Mouse (Mus musculus) heart, embryonic 15.5 days (tissue): ENCODE data around the gene Plaur. TPM values are rescaled to one million over a fixed set of nuclear protein-coding genes. Genes with fewer than 3 reads are reported as not detected.

Experiments used
- ATAC-seq: fragments of 200-750 bp; cut with Nextera tagmentation; replicated peaks from 2 replicates; pipeline ENCODE4 v1.8.0; 2017; ENCODE audit warnings: low read depth, moderate TSS enrichment; ENCODE audit not compliant: insufficient number of reproducible peaks, insufficient read depth, low FRiP score
- H3K27ac ChIP-seq: fragments of 300-500 bp; sonication (generic); 2 replicates; pipeline ENCODE4 v1.5.1; 2015; ENCODE audit warnings: mild to moderate bottlenecking, inconsistent platforms
- H3K27me3 ChIP-seq: fragments of 300-500 bp; sonication (generic); 2 replicates; pipeline ENCODE4 v1.6.1; 2015; ENCODE audit warnings: inconsistent platforms
- H3K36me3 ChIP-seq: fragments of 300-500 bp; sonication (generic); 2 replicates; pipeline ENCODE4 v1.6.1; 2015; ENCODE audit warnings: mild to moderate bottlenecking, inconsistent platforms
- H3K4me1 ChIP-seq: fragments of 300-500 bp; sonication (generic); replicated peaks from 2 replicates; pipeline ENCODE4 v1.6.1; 2015; ENCODE audit warnings: inconsistent platforms
- H3K4me2 ChIP-seq: fragments of 300-500 bp; sonication (generic); 2 replicates; pipeline ENCODE4 v1.6.1; 2015; ENCODE audit warnings: inconsistent platforms, mild to moderate bottlenecking, moderate library complexity
- H3K4me3 ChIP-seq: fragments of 300-500 bp; sonication (generic); 2 replicates; pipeline ENCODE4 v1.5.1; 2015; ENCODE audit warnings: mild to moderate bottlenecking, inconsistent platforms
- H3K9ac ChIP-seq: fragments of 300-500 bp; sonication (generic); 2 replicates; pipeline ENCODE4 v1.6.1; 2015; ENCODE audit warnings: mild to moderate bottlenecking, inconsistent platforms
- H3K9me3 ChIP-seq: fragments of 300-500 bp; sonication (generic); replicated peaks from 2 replicates; pipeline ENCODE4 v1.6.1; 2016; ENCODE audit warnings: inconsistent platforms
- WGBS: fragments of 180-500 bp; shearing (Covaris S2); methylation state at CpG from one replicate; pipeline ENCODE4 v1.1.7; 2015; ENCODE audit warnings: mixed read lengths; 5-methylcytosine and 5-hydroxymethylcytosine counted together
- polyA plus RNA-seq: library from polyadenylated mRNA; unstranded; fragments of >200 nt; fragmentation: Nextera tagmentation; extraction: Ambion mirVana; gene quantifications from 2 replicates; pipeline ENCODE4 v1.2.1, GENCODE M21; 2015

Gene Plaur
- polyA plus RNA-seq, 1 experiment from 2014 or later, result 8.2 TPM

DNA sequence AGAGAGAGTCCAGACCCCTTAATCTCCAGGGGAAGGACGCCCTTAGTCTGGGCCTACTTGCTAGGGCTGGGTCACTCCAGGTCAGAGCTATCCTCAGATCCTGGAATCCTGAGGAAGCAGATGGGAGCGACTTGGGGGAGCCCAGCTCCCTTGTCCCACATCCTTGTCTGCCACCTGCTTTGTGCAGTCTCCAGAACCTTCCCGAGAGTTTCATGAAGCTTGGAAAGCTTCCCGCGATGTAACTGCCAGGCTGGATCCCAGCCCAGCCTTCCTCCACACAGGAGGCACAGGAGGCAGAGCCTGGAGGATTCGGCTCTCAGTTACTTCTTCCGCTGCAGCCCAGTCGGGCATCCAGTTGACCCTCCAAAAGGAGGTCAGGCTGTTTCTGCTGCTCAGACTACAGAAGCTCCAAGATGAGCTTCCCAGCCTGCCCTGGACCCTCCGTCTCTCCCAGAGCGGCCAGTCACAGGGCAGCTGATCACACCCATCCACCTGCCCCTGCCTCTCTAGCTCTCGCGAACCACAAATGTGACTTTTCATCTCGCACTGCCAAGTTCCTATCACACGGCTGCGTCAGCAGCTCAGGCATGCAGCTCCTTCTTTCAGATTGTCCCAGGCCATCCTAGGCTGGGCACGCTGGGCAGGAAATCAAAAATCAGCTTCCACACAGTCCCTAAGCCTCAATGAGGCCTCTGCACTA is 32.7 kb upstream of the Plaur start:
- peaks cover 22% of the 10 kb centered on the region for H3K4me1 ChIP-seq
- peak overlapping the region; percentile 16; the same call in 1 of the 2 replicates for H3K9ac ChIP-seq
- no peaks in the 10 kb centered on the region for H3K36me3 ChIP-seq
- ATAC-seq, result peak; percentile 56; the same call in 1 of the 2 replicates
- H3K4me3 ChIP-seq, result no peak overlapping the region
- H3K27ac ChIP-seq, result peak overlapping the region; percentile 68
- peaks cover 24% of the 10 kb centered on the region for H3K27me3 ChIP-seq
- WGBS, result 40% methylated on average over 16 of the region's 16 CpGs
- peak overlapping the region; percentile 18; the same call in 1 of the 2 replicates for H3K4me2 ChIP-seq
- H3K9me3 ChIP-seq, result no peaks in the 10 kb centered on the region

DNA sequence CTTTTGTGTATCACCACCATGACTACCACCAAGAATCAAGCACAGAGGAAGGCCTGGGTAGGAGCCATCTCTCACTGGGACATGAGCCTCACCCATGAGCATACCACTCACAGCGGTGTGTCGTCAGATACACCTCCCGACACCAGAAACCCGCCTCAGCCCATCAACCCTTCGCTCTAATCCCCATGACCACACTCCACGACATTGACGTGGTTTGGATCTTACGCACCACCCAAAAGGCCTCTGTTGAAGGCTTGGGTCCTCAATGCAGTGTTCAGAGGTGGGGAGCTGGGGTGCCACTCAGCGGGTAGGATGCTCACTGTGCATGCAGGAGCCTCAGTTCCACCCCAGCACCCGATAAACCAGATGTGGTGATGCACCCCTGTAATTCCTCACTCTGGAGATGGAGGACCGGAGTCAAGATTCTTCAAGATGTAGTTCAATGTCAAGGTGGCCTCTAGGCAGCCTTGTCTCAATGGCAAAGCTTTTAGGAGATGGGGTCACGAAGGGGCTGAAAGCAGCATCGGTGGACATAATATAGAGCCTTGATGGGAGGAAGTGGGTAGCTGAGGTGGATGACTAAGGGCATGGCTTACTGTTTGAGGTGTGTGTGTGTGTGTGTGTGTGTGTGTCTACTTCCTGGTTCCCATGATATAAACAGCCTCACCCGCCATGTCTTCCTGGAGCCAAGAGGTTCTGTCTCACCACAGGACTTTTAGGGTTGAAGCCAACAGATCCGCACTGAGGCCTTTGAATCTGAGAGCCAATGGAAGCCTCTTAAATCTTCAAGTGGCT is 31.5 kb upstream of the Plaur start:
- no peak for ATAC-seq
- H3K27me3 ChIP-seq, result peaks cover 24% of the 10 kb centered on the region
- WGBS, result 87% methylated on average over 15 of the region's 15 CpGs
- H3K4me3 ChIP-seq, result no peak overlapping the region
- no peak overlapping the region for H3K27ac ChIP-seq
- no peaks in the 10 kb centered on the region for H3K9me3 ChIP-seq
- H3K4me1 ChIP-seq, result peaks cover 17% of the 10 kb centered on the region
- no peak overlapping the region for H3K9ac ChIP-seq
- H3K4me2 ChIP-seq, result no peak overlapping the region
- H3K36me3 ChIP-seq, result no peaks in the 10 kb centered on the region

DNA sequence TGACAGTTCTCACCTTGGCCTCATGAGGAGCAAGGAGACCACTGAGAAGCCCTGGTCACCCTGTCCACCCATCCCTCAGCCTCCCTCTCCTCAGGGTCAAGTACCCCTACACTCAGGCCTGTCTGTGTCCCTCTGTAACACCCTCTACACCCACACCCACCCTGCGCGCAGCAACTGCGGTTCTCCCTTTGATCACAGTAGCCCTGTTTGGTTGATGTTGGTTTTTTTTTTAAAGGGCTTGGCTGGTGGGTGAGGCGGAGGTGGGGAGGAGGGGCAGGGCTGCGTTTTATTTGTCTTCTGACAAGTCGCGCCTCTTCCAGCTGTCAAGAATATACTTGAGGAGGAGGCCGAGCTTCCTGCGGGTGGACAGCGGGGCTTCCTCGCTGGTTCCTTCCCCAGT is 30.6 kb upstream of the Plaur start:
- no peak overlapping the region for H3K4me3 ChIP-seq
- 40% methylated on average over 11 of the region's 11 CpGs for WGBS
- no peaks in the 10 kb centered on the region for H3K9me3 ChIP-seq
- peaks cover 24% of the 10 kb centered on the region for H3K27me3 ChIP-seq
- no peaks in the 10 kb centered on the region for H3K36me3 ChIP-seq
- ATAC-seq, result no peak
- H3K27ac ChIP-seq, result no peak overlapping the region
- peaks cover 17% of the 10 kb centered on the region for H3K4me1 ChIP-seq
- no peak overlapping the region for H3K9ac ChIP-seq
- no peak overlapping the region for H3K4me2 ChIP-seq

DNA sequence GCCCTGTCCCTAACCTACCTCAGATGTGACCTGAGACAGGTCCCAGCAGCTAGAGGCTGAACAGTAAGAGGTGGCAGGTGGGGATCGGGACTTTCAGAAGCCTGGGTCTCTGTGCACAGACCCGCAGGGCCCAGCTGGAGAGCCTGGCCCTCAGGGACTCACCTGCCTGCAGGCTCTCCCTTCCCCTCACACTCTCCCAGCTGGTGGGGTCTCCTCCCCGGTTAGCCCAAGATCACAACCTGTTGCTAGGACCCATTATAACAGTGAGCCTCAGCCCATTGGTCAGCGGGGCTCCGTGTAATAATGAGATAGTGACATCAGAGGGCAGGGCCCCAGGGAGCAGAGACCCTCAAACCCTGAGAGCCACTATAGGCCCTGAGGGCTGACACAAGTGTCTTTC is 27.0 kb upstream of the Plaur start:
- no peak for ATAC-seq
- Histone ChIP-seq H3K4me2 (no peak overlapping the region), H3K36me3 (no peaks in the 10 kb centered on the region), H3K27me3 (peaks cover 24% of the 10 kb centered on the region), H3K9ac (no peak overlapping the region), H3K9me3 (no peaks in the 10 kb centered on the region), H3K4me3 (no peak overlapping the region), H3K27ac (no peak overlapping the region), H3K4me1 (peaks cover 18% of the 10 kb centered on the region)
- 72% methylated on average over 5 of the region's 5 CpGs for WGBS

DNA sequence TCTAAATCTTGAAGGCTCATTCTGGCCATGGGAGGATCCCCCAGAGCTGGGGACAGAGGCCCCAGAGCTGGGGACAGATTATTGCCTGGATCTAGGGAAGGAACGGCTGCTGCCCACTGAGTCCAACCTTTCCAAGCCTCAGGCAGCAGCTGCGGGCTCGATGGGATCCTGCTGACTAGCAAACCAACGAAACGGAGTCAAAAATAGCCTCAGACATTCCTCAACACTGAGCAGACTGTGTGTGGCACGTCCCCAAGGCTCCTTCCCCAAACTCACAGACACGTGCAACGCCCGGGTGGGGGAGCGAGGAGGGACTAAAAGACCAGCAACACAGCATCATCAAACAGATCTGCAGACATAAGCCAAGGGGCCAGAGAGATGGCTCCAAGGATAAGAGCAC is 24.3 kb upstream of the Plaur start:
- WGBS, result 30% methylated on average over 10 of the region's 10 CpGs
- peaks cover 9% of the 10 kb centered on the region for H3K4me1 ChIP-seq
- H3K4me3 ChIP-seq, result no peak overlapping the region

DNA sequence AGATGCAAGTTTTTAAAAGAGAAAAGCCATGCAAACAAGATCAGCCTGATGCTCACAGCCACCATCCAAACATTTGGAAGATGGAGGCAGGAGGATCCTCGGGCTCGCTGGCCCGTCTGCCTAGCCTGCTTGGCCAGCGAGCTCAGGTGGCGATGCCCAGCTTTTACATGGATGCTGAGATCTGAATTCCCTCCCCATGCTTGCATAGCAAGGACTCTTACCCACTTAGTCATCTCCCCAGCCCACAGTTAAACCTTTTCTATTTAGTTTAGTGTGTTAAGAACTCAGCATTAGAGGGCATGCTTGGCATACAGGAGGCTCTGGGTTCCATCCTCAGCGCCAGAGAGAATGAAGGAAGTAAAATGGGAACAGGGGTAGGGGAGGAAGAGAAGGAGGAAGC is 23.1 kb upstream of the Plaur start:
- peaks cover 9% of the 10 kb centered on the region for H3K4me1 ChIP-seq
- 78% methylated on average over 6 of the region's 6 CpGs for WGBS
- H3K4me2 ChIP-seq, result no peak overlapping the region
- no peak for ATAC-seq
- H3K9me3 ChIP-seq, result no peaks in the 10 kb centered on the region
- H3K36me3 ChIP-seq, result no peaks in the 10 kb centered on the region
- H3K27me3 ChIP-seq, result no peaks in the 10 kb centered on the region
- H3K4me3 ChIP-seq, result no peak overlapping the region
- no peak overlapping the region for H3K27ac ChIP-seq
- no peak overlapping the region for H3K9ac ChIP-seq

More for the DNA sequence above, 24.3 kb upstream of the Plaur start:
- Histone ChIP-seq H3K9ac (peak overlapping the region; percentile 18; the same call in 1 of the 2 replicates), H3K9me3 (no peaks in the 10 kb centered on the region), H3K4me2 (peak overlapping the region; percentile 42), H3K27me3 (peaks cover 8% of the 10 kb centered on the region), H3K36me3 (no peaks in the 10 kb centered on the region), H3K27ac (peak overlapping the region; percentile 78)
- peak; percentile 54; the same call in 1 of the 2 replicates for ATAC-seq

DNA sequence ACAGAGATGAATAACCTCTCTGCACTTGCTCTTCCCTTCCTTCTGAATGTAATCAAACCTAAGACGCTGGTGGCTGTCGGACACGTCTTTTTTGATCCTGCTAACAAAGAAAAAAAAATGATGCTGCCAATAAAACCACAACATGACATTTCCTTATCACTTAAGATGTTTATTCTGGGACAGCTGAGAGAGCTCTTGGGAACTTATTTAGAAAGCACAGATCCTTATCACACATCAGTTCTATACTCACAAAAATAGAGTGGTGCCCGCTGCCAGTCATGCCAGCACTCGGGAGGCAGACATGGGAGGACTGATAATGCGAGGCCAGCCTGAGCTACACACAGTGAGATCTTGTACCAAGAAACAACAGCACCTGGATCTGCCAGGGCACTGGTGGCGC is 22.4 kb upstream of the Plaur start:
- Histone ChIP-seq H3K4me2 (no peak overlapping the region), H3K36me3 (no peaks in the 10 kb centered on the region), H3K27me3 (no peaks in the 10 kb centered on the region), H3K9me3 (no peaks in the 10 kb centered on the region), H3K4me3 (no peak overlapping the region), H3K9ac (no peak overlapping the region), H3K4me1 (peaks cover 9% of the 10 kb centered on the region), H3K27ac (no peak overlapping the region)
- 65% methylated on average over 7 of the region's 7 CpGs for WGBS
- no peak for ATAC-seq

DNA sequence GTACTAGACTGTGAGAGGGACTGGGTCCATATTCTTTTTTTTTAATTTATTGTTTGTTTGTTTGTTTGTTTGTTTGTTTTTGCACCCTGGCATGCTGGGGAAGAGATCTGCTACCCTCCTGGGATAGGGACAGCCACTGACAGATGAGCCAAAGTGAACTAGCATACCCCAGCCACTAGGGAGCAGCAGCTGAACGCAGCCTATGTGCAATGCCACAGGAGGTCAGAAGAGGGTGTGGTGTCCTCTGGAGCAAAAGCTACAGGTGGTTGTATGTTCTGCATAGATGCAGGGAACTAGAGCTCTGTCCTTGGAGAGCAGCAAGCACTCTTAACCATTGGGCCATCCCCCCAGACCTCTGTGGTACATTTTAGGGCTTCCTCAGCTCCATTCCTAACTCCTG is 20.5 kb upstream of the Plaur start:
- WGBS, result 16% methylated on average over 1 of the region's 1 CpGs
- H3K4me1 ChIP-seq, result peaks cover 9% of the 10 kb centered on the region
- no peak overlapping the region for H3K27ac ChIP-seq
- H3K9ac ChIP-seq, result no peak overlapping the region
- H3K4me2 ChIP-seq, result no peak overlapping the region
- H3K36me3 ChIP-seq, result no peaks in the 10 kb centered on the region
- H3K27me3 ChIP-seq, result no peaks in the 10 kb centered on the region
- no peak overlapping the region for H3K4me3 ChIP-seq
- no peak for ATAC-seq
- no peaks in the 10 kb centered on the region for H3K9me3 ChIP-seq

DNA sequence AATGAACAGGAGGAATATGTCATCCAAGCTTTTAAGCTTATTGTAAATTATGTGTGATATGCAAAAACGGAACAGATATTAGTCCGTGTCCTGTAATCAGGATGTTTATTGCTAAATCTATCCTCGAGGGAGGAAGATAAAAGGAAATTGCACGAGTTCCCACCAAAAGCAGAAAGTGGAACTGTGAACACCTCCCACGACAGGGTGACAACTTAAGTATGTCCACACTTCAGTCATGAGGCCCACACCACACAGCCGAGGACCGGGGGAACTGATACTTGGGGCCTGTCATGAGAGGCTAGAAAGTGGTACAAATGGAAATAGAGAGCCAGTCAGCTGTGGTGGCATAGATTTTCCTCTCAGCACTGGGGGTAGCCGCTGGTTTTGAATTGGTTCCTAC is 20.0 kb upstream of the Plaur start:
- H3K27ac ChIP-seq, result no peak overlapping the region
- no peak for ATAC-seq
- H3K4me2 ChIP-seq, result no peak overlapping the region
- H3K9me3 ChIP-seq, result no peaks in the 10 kb centered on the region
- H3K9ac ChIP-seq, result no peak overlapping the region
- peaks cover 9% of the 10 kb centered on the region for H3K4me1 ChIP-seq
- no peak overlapping the region for H3K4me3 ChIP-seq
- H3K27me3 ChIP-seq, result no peaks in the 10 kb centered on the region
- no peaks in the 10 kb centered on the region for H3K36me3 ChIP-seq
- 43% methylated on average over 8 of the region's 8 CpGs for WGBS

DNA sequence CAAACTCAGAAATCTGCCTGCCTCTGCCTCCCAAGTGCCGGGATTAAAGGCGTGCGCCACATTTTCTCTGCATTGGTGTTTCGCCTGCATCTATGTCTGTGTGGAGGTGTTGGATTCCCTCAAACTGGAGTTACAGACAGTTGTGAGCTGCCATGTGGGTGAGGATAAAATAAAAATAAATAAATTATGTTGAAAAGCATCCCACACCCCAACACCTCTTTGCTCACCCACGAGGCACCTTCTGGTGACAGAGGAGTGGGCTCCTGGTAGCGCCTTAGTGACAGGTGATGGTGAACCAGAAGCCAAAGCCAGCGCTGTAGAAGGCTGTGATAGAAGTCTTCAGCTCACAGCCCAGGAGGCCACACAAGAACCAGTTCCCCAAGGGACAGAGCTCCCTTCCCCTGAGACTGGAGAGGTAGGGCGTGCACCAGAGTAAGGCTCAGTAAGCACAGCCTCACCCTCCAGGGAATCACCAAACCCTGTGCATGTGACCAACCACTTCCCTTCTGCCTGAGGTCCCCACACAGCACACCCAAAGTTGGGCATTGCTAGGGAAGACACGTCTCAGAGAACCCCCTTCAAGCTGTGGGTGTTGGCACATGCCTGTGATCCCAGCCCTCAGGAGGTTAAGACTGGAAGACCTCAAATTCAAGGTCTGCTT is 16.9 kb upstream of the Plaur start:
- Histone ChIP-seq H3K4me1 (0 out of 2 replicates have a peak, but pooled peaks cover 3% of the 10 kb centered on the region), H3K9me3 (no peaks in the 10 kb centered on the region), H3K27ac (no peak overlapping the region), H3K27me3 (no peaks in the 10 kb centered on the region), H3K9ac (no peak overlapping the region), H3K4me3 (no peak overlapping the region), H3K36me3 (no peaks in the 10 kb centered on the region), H3K4me2 (no peak overlapping the region)
- WGBS, result 79% methylated on average over 9 of the region's 9 CpGs
- ATAC-seq, result no peak; the same call in 1 of the 2 replicates

DNA sequence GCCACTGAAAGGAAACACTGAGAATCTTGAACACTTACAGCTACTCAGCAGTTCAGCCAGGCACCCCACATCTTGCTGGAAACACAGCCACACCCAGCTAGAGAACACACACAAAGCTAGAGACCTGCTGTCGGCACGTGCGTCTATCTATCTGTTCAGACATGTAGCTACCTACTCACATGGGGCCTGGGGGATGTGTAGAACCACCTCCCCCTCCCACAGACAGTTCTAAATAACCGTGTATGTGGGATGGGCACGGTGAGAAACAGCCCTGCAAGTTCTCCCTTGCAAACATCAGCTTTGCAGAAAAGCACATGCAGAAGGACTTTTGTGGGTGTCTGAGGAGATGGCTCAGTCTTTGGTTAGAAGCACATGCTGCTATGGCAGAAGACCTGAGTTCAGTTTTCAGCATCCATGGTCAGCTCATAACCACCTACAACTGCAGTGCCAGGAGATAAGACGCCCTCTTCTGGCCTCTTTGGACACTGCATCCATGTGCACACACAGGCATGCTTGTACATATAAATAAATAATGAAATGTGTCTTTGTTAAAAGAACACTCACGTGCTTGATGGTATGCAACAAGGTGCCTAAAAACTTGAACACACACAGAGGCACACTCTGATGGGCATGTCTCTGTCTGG is 15.5 kb upstream of the Plaur start:
- Histone ChIP-seq H3K9me3 (no peaks in the 10 kb centered on the region), H3K9ac (no peak overlapping the region), H3K27ac (no peak overlapping the region), H3K4me2 (no peak overlapping the region), H3K4me1 (0 out of 2 replicates have a peak, but pooled peaks cover 3% of the 10 kb centered on the region), H3K27me3 (no peaks in the 10 kb centered on the region), H3K36me3 (no peaks in the 10 kb centered on the region), H3K4me3 (no peak overlapping the region)
- 69% methylated on average over 7 of the region's 7 CpGs for WGBS
- no peak for ATAC-seq
